Mouse (Mus musculus) kidney, postnatal 4 days (tissue): ENCODE measurements around the gene Babam2.

Source experiments
- DNase-seq, 2 experiments: peaks; one replicate each; pipeline ENCODE4 v3.0.0; 2021; ENCODE audit warnings: mixed read lengths in 2 of 2

Babam2 gene

GRCm38 (mm10) chr5:31715486-31716150 is 18.1 kb downstream of the Babam2 start:
- DNase-seq, result no peak

DNA sequence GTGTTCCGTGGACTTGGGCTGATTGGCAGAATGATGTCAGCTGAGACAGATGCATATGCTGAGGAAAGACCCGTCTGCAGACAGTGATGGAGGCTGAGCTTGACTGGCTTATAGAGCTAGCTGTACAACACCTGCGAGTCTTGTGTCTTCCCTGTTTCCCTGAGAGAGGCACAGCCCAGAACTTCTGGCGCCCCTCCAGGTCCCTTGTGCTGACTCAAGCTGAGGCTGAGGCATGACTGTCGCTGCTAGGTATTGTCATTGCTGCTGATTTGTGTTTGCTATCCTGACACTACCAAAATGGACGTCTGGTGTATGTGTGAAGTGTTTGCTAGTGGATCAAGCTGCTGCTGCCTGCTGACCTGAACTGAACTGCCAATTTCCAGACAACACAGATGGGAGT is 27.0 kb downstream of the Babam2 start:
- DNase-seq, result peak; percentile 17

GRCm38 (mm10) chr5:31725885-31726284 is 28.4 kb downstream of the Babam2 start:
- no peak for DNase-seq

DNA sequence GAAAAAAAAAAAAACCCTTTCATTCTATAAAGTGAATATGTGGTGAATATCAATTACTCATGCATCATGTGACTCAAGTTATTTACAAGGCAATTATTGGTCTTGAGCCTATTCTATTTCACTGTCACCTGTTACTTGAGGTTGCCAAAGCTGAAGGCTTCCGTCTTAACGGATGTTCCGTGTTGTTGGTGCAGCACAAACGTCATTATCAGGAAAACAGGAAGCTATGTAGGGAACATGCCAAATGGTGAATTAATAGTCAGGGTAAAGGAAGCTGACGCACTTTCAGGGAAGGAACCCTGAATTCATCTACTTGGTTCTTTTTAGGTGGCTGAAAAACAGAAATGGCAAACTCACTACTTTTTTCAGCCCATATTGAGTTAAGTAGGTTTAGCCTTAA is 30.0 kb downstream of the Babam2 start:
- DNase-seq, result no peak

DNA sequence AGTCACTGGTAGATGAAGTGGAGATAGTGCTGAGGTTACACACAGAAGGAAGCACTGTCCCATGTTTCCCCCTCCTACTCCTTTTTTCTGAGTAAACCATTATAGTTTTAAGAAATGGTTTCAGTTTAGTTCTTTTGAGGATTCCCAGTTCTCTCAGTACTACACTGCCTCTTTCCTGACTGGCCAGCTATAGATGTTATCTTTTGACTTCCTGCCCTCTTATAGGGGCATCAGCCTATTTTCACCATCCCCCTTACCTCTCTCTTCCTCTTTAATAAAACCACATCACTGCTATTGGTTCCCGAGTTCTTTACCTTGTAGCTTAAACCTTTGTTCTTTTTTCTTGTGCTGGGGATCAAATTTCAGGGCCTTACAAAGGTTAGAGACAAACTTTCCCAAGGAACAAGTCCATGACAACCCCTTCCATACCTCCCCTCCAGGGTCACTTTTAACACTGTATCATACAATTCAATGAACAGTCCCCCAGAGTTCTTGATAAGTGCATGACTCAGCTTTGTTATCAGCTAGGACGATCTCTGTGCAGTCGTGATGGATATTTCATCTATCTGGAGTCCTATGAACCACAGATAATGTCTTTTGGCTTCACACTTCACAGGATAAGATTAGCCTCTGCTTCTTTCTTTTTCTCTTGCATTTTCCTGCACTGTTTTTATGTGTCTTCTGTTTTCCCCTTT is 35.3 kb downstream of the Babam2 start:
- DNase-seq, result no peak

DNA sequence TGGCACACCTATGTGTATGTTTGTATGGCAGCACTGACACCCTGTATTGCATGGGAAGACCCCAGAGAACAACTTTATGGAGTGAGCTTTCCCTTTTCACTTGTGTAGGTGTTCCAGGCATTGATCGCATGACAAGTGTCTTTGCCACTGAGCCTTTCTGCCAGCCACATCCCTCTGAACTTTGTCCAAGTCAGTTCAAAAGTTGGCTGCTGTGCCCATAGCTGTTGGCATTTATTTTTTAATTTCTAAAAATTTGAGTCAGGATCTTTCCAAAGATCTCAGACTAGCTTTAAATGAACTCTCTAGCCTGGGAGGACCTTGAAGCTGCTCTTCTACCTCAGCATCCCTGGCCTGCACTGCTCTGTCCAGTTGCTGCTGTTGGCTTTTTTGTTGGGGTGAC is 44.4 kb downstream of the Babam2 start:
- no peak for DNase-seq

- DNase-seq, result no peak
Measured at GRCm38 (mm10) chr5:31742521-31743031, 45.1 kb downstream of the Babam2 start.

- DNase-seq, result no peak
Measured at GRCm38 (mm10) chr5:31749401-31749800, 51.9 kb downstream of the Babam2 start.

- peak in 1 of 2 experiments; percentile 9 for DNase-seq
Measured at GRCm38 (mm10) chr5:31750231-31750925, 52.9 kb downstream of the Babam2 start.

GRCm38 (mm10) chr5:31750955-31751354 is 53.5 kb downstream of the Babam2 start:
- DNase-seq, result no peak

GRCm38 (mm10) chr5:31754634-31755033 is 57.1 kb downstream of the Babam2 start:
- no peak for DNase-seq

DNA sequence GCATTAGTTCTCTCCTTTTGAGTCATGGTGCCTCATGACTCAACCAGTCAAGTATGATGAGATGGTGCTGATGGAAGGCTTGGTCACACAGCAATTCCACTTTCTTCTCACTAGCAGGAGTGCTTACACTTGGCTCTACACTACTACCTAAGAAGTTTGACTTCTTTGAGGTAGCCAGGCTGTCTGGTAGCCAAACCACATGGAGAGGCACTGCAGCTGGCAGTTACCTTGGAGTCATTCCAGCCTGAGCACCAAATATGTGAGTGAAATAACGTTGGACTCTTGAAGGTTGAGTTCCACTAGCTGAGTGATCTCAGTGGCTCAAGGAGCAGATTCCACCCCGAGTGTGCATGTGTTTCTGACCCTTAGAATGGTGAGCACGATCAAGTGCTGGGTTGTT is 57.8 kb downstream of the Babam2 start:
- no peak for DNase-seq

DNA sequence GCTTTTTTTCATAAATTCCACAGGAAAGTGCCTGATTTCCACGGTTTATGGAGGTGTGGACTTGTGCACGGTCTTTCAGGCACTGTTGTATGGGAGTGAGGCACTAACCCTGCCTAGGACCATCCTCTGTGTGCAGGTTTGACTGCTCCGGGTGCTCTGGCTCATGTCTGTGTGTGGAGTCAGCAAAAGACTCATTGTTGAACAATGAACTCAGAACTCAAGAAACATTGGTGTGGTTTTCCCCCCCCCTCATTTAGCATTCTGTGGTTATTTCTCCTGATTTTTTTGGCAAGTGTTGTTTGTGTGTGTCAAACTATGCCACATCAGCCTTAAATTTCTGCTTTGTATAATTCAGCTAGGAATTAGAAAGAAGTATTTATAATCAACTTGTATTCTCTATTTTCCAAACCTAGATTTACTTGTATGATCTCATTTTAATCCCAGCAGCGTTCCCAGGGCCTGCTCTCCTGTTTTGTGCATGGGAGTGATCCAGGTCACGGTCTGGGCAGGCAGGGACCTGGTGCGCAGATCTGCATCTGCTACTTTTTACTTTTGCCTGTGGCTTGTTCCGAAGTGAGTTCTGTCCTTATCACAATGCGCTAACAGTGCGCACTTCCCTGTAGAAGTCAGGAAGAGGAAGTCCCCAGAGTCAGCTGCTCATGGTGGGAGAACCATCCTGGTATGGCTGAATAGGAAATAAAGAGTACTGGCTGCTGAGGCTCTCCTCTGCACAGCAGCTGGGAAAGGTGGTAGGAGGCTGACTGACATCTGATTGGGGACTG is 61.0 kb downstream of the Babam2 start:
- DNase-seq, result peak in 1 of 2 experiments; percentile 6

- DNase-seq, result no peak
Measured at GRCm38 (mm10) chr5:31761836-31762235, 64.4 kb downstream of the Babam2 start.

DNA sequence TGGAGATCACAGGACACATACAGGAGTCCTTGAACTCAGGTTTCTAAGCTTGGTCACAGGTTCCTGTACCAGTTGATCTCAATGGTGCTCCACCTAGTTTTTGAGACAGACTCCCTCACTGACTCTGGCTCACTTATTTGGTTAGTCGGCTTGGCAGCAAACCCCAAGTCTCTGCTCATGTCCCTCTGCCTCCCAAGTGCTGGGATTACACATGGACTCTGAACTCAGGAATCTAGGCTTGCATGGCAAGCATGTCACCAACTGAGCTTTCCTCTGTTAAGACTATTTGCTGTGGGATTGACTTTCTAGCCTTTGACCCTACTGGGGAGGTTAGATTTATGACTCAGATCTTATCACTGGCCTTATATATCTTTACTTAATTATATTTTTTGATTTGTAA is 65.3 kb downstream of the Babam2 start:
- no peak for DNase-seq

- no peak for DNase-seq
Measured at GRCm38 (mm10) chr5:31765824-31766223, 68.3 kb downstream of the Babam2 start.

DNA sequence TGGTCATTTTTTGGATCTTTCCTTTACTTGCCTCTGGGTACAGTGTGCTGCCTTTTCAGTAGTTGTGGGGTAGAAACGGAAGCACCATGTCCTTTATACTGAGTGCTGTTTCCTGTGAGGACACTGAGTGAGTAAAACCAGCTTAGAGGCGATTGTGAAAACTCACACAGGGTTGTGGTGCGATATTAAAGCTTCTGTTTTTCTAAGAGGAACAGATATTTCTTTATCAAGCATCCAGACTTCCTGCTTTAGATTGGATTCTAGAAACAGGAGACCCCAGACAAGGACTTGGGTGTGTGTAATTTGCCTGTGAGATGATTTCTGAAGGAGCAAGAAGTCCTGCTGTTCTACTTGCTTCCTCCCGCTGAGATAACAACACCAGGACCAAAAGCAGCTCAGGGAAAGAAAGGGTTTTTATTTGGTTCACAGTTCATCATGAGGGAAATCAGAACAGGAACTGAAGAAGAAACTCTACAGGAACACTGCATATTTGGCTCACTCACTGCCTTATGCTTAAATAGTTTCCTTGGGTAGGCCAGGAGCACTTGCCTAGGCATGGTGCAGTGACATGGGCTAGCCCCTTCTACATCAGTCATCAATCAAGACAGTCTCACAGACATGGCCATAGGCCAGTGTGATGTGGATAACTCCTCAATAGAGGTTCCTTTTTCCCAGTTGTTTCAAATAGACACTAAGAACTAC is 69.5 kb downstream of the Babam2 start:
- DNase-seq, result no peak

- no peak for DNase-seq
Measured at GRCm38 (mm10) chr5:31771486-31771885, 74.0 kb downstream of the Babam2 start.

GRCm38 (mm10) chr5:31771921-31772320 is 74.4 kb downstream of the Babam2 start:
- DNase-seq, result no peak

DNA sequence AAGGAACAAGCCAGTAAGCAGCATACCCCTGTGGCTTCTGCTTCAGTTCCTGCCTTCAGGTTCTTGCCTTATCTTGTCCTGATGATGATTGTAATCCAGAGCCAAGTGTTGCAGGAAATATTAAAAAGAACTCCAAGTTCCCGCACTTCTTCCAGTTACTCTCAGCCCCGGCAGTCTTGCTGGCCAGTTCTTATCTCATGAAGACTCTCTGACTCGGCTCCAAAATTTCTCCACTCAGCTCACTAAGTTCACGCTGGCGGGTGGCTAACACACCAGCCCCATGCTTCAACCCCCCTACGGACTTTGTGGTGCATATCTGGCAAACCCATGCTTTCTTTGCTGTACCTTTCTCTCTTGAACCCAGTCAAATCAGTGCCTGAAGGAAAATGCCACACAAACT is 77.5 kb downstream of the Babam2 start:
- no peak for DNase-seq

DNA sequence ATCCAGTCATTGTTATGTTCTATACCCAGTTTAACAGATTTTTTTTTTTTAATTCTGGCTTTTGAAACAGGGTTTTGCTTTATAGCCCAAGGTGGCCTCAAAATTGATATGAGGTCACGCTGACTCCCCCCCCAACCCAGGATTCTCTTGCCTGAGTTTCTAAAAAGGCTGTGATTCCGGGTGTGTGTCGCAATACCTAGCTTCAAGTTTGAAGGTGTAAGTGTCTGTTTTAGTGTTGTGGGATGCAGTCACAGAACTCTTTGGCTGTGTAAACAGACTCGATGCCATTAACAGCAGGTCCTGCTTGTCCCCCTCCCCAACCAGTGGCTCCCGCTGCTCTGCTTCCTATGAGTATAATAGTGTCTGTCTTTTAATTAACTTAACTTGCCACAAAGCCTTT is 84.1 kb downstream of the Babam2 start:
- no peak for DNase-seq

GRCm38 (mm10) chr5:31787201-31787600 is 89.7 kb downstream of the Babam2 start:
- no peak for DNase-seq
